Mouse (Mus musculus) bone marrow, adult 2 months (tissue): ENCODE measurements around the gene Bcl6.

ENCODE experiments used
- CTCF ChIP-seq: fragments of 200-500 bp; IDR thresholded peaks from 2 replicates; pipeline ENCODE4 v1.5.1; 2011; ENCODE audit warnings: low read length, control low read depth; ENCODE audit not compliant: control insufficient read depth, insufficient read depth
- POLR2A ChIP-seq: fragments of 200-500 bp; IDR thresholded peaks from 2 replicates; pipeline ENCODE4 v1.6.1; 2011; ENCODE audit warnings: low read depth, mild to moderate bottlenecking, control low read depth, low read length, borderline replicate concordance; ENCODE audit not compliant: control insufficient read depth

DNA sequence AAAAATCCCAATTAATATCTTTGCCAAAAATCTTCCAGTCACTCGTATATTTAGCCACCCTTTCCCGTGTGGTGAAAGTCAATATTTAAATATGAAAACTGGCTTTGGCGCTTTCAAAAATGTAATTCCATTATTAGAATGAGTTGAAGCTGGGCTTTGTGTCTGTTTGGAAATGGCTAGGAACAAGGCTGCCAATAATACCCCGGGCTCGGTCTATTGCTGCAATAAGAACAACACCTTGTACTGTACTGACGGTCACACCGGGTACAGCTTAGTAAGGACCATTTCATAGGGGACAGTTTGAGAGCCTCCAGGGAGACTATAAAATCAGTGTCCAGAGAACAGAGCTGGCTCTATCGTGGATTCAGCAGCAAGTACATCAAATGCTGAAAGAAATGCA, 17.3 kb upstream of the Bcl6 start:
- no peak for TF ChIP-seq CTCF
- no peak for TF ChIP-seq POLR2A
